Mouse (Mus musculus) testis, adult 2 months (tissue): ENCODE data around the gene Cnot1.

ENCODE experiments used
- CTCF ChIP-seq: fragments of 200-500 bp; IDR thresholded peaks from 2 replicates; pipeline ENCODE4 v1.5.1; 2012; ENCODE audit warnings: low read depth, mild to moderate bottlenecking, inconsistent platforms, low read length, moderate library complexity; ENCODE audit not compliant: control insufficient read depth, insufficient read depth, insufficient replicate concordance
- POLR2A ChIP-seq: fragments of 200-500 bp; IDR thresholded peaks from 2 replicates; pipeline ENCODE4 v1.6.1; 2012; ENCODE audit warnings: low read depth, mild to moderate bottlenecking, inconsistent platforms, low read length, moderate library complexity; ENCODE audit not compliant: control insufficient read depth

- TF ChIP-seq POLR2A (no peak), CTCF (no peak)
Observed at GRCm38 (mm10) chr8:95810184-95810591, 2.9 kb upstream of the Cnot1 start.
